Mouse (Mus musculus) embryonic facial prominence, embryonic 12.5 days (tissue): Measurements from ENCODE around the gene Gna15. TPM values are rescaled to one million over a fixed set of nuclear protein-coding genes. Genes with fewer than 3 reads are reported as not detected.

ENCODE experiments used
- ATAC-seq: fragments of 200-750 bp; cut with Nextera tagmentation; 2 replicates; pipeline ENCODE4 v1.8.0; 2017; ENCODE audit not compliant: insufficient number of reproducible peaks, insufficient read depth, low FRiP score, low TSS enrichment
- H3K27ac ChIP-seq: fragments of 300-500 bp; sonication (generic); 2 replicates; pipeline ENCODE4 v1.5.1; 2016; ENCODE audit warnings: mild to moderate bottlenecking
- H3K27me3 ChIP-seq: fragments of 300-500 bp; sonication (generic); 2 replicates; pipeline ENCODE4 v1.6.1; 2016; ENCODE audit warnings: mild to moderate bottlenecking, moderate library complexity
- H3K36me3 ChIP-seq: fragments of 300-500 bp; sonication (generic); 2 replicates; pipeline ENCODE4 v1.6.1; 2016; ENCODE audit warnings: mild to moderate bottlenecking
- H3K4me1 ChIP-seq: fragments of 300-500 bp; sonication (generic); 2 replicates; pipeline ENCODE4 v1.6.1; 2016
- H3K4me2 ChIP-seq: fragments of 300-500 bp; sonication (generic); replicated peaks from 2 replicates; pipeline ENCODE4 v1.6.1; 2016; ENCODE audit warnings: mild to moderate bottlenecking, moderate library complexity
- H3K4me3 ChIP-seq: fragments of 300-500 bp; sonication (generic); 2 replicates; pipeline ENCODE4 v1.5.1; 2016; ENCODE audit warnings: mild to moderate bottlenecking
- H3K9ac ChIP-seq: fragments of 300-500 bp; sonication (generic); 2 replicates; pipeline ENCODE4 v1.6.1; 2016; ENCODE audit warnings: mild to moderate bottlenecking, moderate library complexity
- H3K9me3 ChIP-seq: fragments of 300-500 bp; sonication (generic); 2 replicates; pipeline ENCODE4 v1.6.1; 2016; ENCODE audit warnings: mild to moderate bottlenecking, moderate library complexity
- WGBS: fragments of 180-500 bp; shearing (Covaris S2); methylation state at CpG from one replicate; pipeline ENCODE4 v1.1.7; 2016; 5-methylcytosine and 5-hydroxymethylcytosine counted together
- polyA plus RNA-seq: library from polyadenylated mRNA; unstranded; fragments of >200 nt; fragmentation: Nextera tagmentation; extraction: Ambion mirVana; gene quantifications from 2 replicates; pipeline ENCODE4 v1.2.1, GENCODE M21; 2016

Gene Gna15
- polyA plus RNA-seq, 1 experiment from 2014 or later = 0.86 TPM

GRCm38 (mm10) chr10:81492606-81493240, 31.3 kb downstream of the Gna15 start:
- no peaks in the 10 kb centered on the region for H3K9me3 ChIP-seq
- H3K4me3 ChIP-seq = no peak overlapping the region
- H3K4me1 ChIP-seq = peaks cover 22% of the 10 kb centered on the region
- H3K27me3 ChIP-seq = no peaks in the 10 kb centered on the region
- H3K27ac ChIP-seq = no peak overlapping the region
- no peak for ATAC-seq
- H3K36me3 ChIP-seq = peaks cover 57% of the 10 kb centered on the region
- no peak overlapping the region for H3K9ac ChIP-seq
- no peak overlapping the region for H3K4me2 ChIP-seq
- 75% methylated on average over 11 of the region's 11 CpGs for WGBS

- Histone ChIP-seq H3K36me3 (peaks cover 73% of the 10 kb centered on the region), H3K4me2 (no peak overlapping the region), H3K9me3 (no peaks in the 10 kb centered on the region), H3K9ac (no peak overlapping the region), H3K27me3 (no peaks in the 10 kb centered on the region), H3K4me1 (peaks cover 22% of the 10 kb centered on the region), H3K27ac (no peak overlapping the region), H3K4me3 (no peak overlapping the region)
- ATAC-seq = no peak
- WGBS = 92% methylated on average over 9 of the region's 9 CpGs
Measured at GRCm38 (mm10) chr10:81491018-81491417, 33.0 kb downstream of the Gna15 start.

GRCm38 (mm10) chr10:81489941-81490340, 34.1 kb downstream of the Gna15 start:
- H3K4me2 ChIP-seq = no peak overlapping the region
- 89% methylated on average over 14 of the region's 14 CpGs for WGBS
- H3K4me3 ChIP-seq = no peak overlapping the region
- peaks cover 73% of the 10 kb centered on the region for H3K36me3 ChIP-seq
- H3K9ac ChIP-seq = no peak overlapping the region
- ATAC-seq = no peak
- H3K27ac ChIP-seq = no peak overlapping the region
- peaks cover 15% of the 10 kb centered on the region for H3K4me1 ChIP-seq
- no peaks in the 10 kb centered on the region for H3K27me3 ChIP-seq
- H3K9me3 ChIP-seq = no peaks in the 10 kb centered on the region

GRCm38 (mm10) chr10:81488081-81488480, 35.9 kb downstream of the Gna15 start:
- no peaks in the 10 kb centered on the region for H3K9me3 ChIP-seq
- peaks cover 69% of the 10 kb centered on the region for H3K36me3 ChIP-seq
- no peaks in the 10 kb centered on the region for H3K4me1 ChIP-seq
- 86% methylated on average over 11 of the region's 11 CpGs for WGBS
- H3K9ac ChIP-seq = no peak overlapping the region
- no peak overlapping the region for H3K4me2 ChIP-seq
- no peak overlapping the region for H3K27ac ChIP-seq
- H3K27me3 ChIP-seq = peaks cover under 1% of the 10 kb centered on the region; the same call in 1 of the 2 replicates
- H3K4me3 ChIP-seq = no peak overlapping the region
- no peak for ATAC-seq

GRCm38 (mm10) chr10:81486496-81486895, 37.5 kb downstream of the Gna15 start:
- H3K36me3 ChIP-seq = peaks cover 53% of the 10 kb centered on the region
- ATAC-seq = no peak
- 84% methylated on average over 10 of the region's 10 CpGs for WGBS
- peaks cover 4% of the 10 kb centered on the region; the same call in 1 of the 2 replicates for H3K4me1 ChIP-seq
- H3K9ac ChIP-seq = no peak overlapping the region
- H3K27ac ChIP-seq = no peak overlapping the region
- H3K27me3 ChIP-seq = peaks cover 17% of the 10 kb centered on the region
- H3K4me3 ChIP-seq = no peak overlapping the region
- no peak overlapping the region for H3K4me2 ChIP-seq
- H3K9me3 ChIP-seq = no peaks in the 10 kb centered on the region

- 70% methylated on average over 7 of the region's 7 CpGs for WGBS
- H3K9me3 ChIP-seq = no peaks in the 10 kb centered on the region
- no peak for ATAC-seq
- H3K27ac ChIP-seq = no peak overlapping the region
- H3K4me1 ChIP-seq = peaks cover 4% of the 10 kb centered on the region; the same call in 1 of the 2 replicates
- peaks cover 44% of the 10 kb centered on the region for H3K36me3 ChIP-seq
- peaks cover 26% of the 10 kb centered on the region for H3K27me3 ChIP-seq
- no peak overlapping the region for H3K4me3 ChIP-seq
- H3K9ac ChIP-seq = no peak overlapping the region
- no peak overlapping the region for H3K4me2 ChIP-seq
Measured at GRCm38 (mm10) chr10:81485479-81486018, 38.5 kb downstream of the Gna15 start.

- H3K4me3 ChIP-seq = no peak overlapping the region
- no peak overlapping the region for H3K27ac ChIP-seq
- H3K4me2 ChIP-seq = no peak overlapping the region
- H3K4me1 ChIP-seq = peaks cover 4% of the 10 kb centered on the region; the same call in 1 of the 2 replicates
- no peaks in the 10 kb centered on the region for H3K9me3 ChIP-seq
- ATAC-seq = no peak
- no peak overlapping the region for H3K9ac ChIP-seq
- 29% methylated on average over 2 of the region's 2 CpGs for WGBS
- peaks cover 31% of the 10 kb centered on the region for H3K27me3 ChIP-seq
- H3K36me3 ChIP-seq = peaks cover 39% of the 10 kb centered on the region
Measured at GRCm38 (mm10) chr10:81485060-81485449, 39.0 kb downstream of the Gna15 start.

GRCm38 (mm10) chr10:81484441-81485059, 39.5 kb downstream of the Gna15 start:
- H3K27me3 ChIP-seq = peaks cover 36% of the 10 kb centered on the region
- peaks cover 34% of the 10 kb centered on the region for H3K36me3 ChIP-seq
- H3K4me3 ChIP-seq = no peak overlapping the region
- no peak overlapping the region for H3K9ac ChIP-seq
- no peak for ATAC-seq
- no peak overlapping the region for H3K4me2 ChIP-seq
- H3K9me3 ChIP-seq = no peaks in the 10 kb centered on the region
- 62% methylated on average over 6 of the region's 6 CpGs for WGBS
- H3K27ac ChIP-seq = no peak overlapping the region
- peaks cover 4% of the 10 kb centered on the region; the same call in 1 of the 2 replicates for H3K4me1 ChIP-seq

GRCm38 (mm10) chr10:81483983-81484382, 40.0 kb downstream of the Gna15 start:
- Histone ChIP-seq H3K27me3 (peaks cover 36% of the 10 kb centered on the region), H3K4me1 (peaks cover 4% of the 10 kb centered on the region; the same call in 1 of the 2 replicates), H3K9ac (no peak overlapping the region), H3K4me3 (no peak overlapping the region), H3K36me3 (peaks cover 29% of the 10 kb centered on the region), H3K4me2 (no peak overlapping the region), H3K27ac (no peak overlapping the region), H3K9me3 (no peaks in the 10 kb centered on the region)
- no peak for ATAC-seq
- WGBS = 18% methylated on average over 9 of the region's 9 CpGs

GRCm38 (mm10) chr10:81482533-81482889, 41.5 kb downstream of the Gna15 start, which contains the start of gene Celf5:
Gene Celf5 (minus strand): TSS chr10:81482709.
- under 1% methylated on average over 36 of the region's 36 CpGs for WGBS
- no peak for ATAC-seq
- peak within 1 kb of the TSS; percentile 78 for H3K4me2 ChIP-seq
- peak within 1 kb of the TSS; percentile 46 for H3K4me3 ChIP-seq
- no peaks in the 10 kb centered on the region for H3K9me3 ChIP-seq
- H3K36me3 ChIP-seq = peaks cover 14% of the 10 kb centered on the region
- H3K27ac ChIP-seq = no peak within 1 kb of the TSS
- peak within 1 kb of the TSS; percentile 53 for H3K9ac ChIP-seq
- H3K27me3 ChIP-seq = peaks cover 36% of the 10 kb centered on the region
- peaks cover 4% of the 10 kb centered on the region; the same call in 1 of the 2 replicates for H3K4me1 ChIP-seq

- no peaks in the 10 kb centered on the region for H3K9me3 ChIP-seq
- peaks cover 36% of the 10 kb centered on the region for H3K27me3 ChIP-seq
- no peak for ATAC-seq
- peak overlapping the region; percentile 78 for H3K4me2 ChIP-seq
- no peak overlapping the region for H3K27ac ChIP-seq
- WGBS = 6% methylated on average over 30 of the region's 35 CpGs
- H3K36me3 ChIP-seq = peaks cover 8% of the 10 kb centered on the region
- H3K4me3 ChIP-seq = peak overlapping the region; percentile 46
- H3K9ac ChIP-seq = peak overlapping the region; percentile 53
- peaks cover 4% of the 10 kb centered on the region; the same call in 1 of the 2 replicates for H3K4me1 ChIP-seq
Measured at GRCm38 (mm10) chr10:81481605-81482532, 42.2 kb downstream of the Gna15 start.
